Mouse (Mus musculus): ENCODE measurements around the gene Ufsp1. TPM values are rescaled to one million over a fixed set of nuclear protein-coding genes. Genes with fewer than 3 reads are reported as not detected.
A peak's percentile ranks its signal among the peaks of the same experiment; 100 is the strongest.

The Ufsp1 gene
- polyA plus RNA-seq, 1 experiment from 2014 or later = 11.4 TPM

DNA sequence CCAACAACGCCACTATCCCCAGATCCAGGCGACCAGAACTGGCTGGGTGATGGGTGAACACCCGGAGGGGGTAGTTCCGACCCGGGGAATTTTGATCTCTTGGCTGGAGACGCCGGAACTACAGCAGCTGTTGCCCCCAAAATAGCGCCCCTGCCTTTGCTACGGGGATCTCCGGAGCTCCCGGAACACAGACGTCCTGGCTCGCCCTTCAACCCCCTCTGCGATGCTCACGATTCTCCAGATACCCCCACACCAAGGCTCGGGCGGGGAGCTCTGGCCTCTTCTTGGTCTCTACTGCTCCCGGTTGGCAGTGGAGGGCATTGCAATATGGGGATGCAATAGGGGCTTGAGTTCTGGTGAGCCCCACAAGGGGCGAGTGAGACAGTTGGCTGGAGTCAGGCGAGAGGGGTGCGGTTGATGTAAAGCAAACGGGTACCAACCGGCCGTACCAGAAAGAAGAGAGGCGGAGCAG is 5.4 kb upstream of the Ufsp1 start:
- Histone ChIP-seq H3K9me3 (replicated peaks; ENCODE audit: low read length) (no peaks in the 10 kb centered on the region), H3K27ac (no peak overlapping the region), H3K27me3 (ENCODE audit: insufficient read depth, low read length) (peaks cover 25% of the 10 kb centered on the region; the same call in 1 of the 2 replicates), H3K4me3 (replicated peaks; ENCODE audit: low read depth, low read length) (peak overlapping the region; percentile 18; the same call in 1 of the 2 replicates), H3K4me1 (replicated peaks; ENCODE audit: insufficient read depth, low read length) (peaks cover 23% of the 10 kb centered on the region), H3K36me3 (ENCODE audit: insufficient read depth, low read length) (no peaks in the 10 kb centered on the region), H3K4me2 (ENCODE audit: low read length) (peak overlapping the region; percentile 84), H3K9ac (ENCODE audit: low read depth, low read length) (peak overlapping the region; percentile 28; the same call in 1 of the 2 replicates)
- 3% methylated on average over 25 of the region's 25 CpGs for WGBS
- TF ChIP-seq CTCF (IDR thresholded peaks at IDR 0.05; ENCODE audit: low read depth) = peak; percentile 62
- DNase-seq (ENCODE audit: low spot score) = peak; percentile 62
- ATAC-seq (replicated peaks; ENCODE audit: low FRiP score, low read depth) = no peak

DNA sequence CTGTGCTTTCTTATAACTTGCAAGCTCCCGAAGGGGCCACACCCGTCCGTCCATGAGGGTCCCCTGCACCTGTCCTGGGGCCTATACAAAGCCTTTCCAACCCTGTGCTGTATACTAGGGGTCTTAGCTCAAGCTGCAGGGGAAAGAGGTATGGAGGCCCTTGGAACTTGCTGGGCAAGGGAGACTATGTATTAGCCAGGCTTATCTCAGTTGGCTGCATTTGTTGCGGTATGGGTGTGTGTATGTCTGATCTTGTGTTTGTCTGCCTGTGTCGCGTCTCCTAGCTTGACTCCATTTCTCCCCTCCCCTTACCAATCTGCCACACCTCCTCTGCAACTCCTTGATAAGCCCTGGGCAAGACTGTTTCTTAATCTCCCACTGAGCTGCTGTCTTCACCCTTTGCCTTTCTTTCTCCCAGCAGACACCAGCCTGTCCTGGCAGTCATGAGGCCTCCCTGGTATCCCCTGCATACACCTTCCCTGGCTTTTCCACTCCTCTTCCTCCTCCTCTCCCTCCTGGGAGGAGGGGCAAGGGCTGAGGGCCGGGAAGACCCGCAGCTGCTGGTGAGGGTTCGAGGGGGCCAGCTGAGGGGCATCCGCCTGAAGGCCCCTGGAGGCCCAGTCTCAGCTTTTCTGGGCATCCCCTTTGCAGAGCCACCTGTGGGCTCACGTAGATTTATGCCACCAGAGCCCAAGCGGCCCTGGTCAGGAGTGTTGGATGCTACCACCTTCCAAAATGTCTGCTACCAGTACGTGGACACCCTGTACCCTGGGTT is 4.7 kb upstream of the Ufsp1 start:
- Histone ChIP-seq H3K36me3 (ENCODE audit: insufficient read depth, low read length) (no peaks in the 10 kb centered on the region), H3K4me1 (replicated peaks; ENCODE audit: insufficient read depth, low read length) (peaks cover 25% of the 10 kb centered on the region), H3K9ac (ENCODE audit: low read depth, low read length) (no peak overlapping the region), H3K4me2 (ENCODE audit: low read length) (peak overlapping the region; percentile 84), H3K4me3 (replicated peaks; ENCODE audit: low read depth, low read length) (no peak overlapping the region), H3K9me3 (replicated peaks; ENCODE audit: low read length) (no peaks in the 10 kb centered on the region), H3K27me3 (ENCODE audit: insufficient read depth, low read length) (peaks cover 25% of the 10 kb centered on the region; the same call in 1 of the 2 replicates), H3K27ac (no peak overlapping the region)
- TF ChIP-seq CTCF (IDR thresholded peaks at IDR 0.05; ENCODE audit: low read depth) = no peak
- 68% methylated on average over 13 of the region's 13 CpGs for WGBS
- ATAC-seq (replicated peaks; ENCODE audit: low FRiP score, low read depth) (no peak), DNase-seq (ENCODE audit: low spot score) (no peak)

DNA sequence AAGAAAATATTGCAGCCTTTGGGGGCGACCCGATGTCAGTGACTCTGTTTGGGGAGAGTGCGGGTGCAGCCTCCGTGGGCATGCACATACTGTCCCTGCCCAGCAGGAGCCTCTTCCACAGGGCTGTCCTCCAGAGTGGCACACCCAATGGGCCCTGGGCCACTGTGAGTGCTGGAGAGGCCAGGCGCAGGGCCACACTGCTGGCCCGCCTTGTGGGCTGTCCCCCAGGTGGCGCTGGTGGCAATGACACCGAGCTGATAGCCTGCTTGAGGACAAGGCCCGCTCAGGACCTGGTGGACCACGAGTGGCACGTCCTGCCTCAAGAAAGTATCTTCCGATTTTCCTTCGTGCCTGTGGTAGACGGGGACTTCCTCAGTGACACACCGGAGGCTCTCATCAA is 3.8 kb upstream of the Ufsp1 start:
- Histone ChIP-seq H3K27ac (no peak overlapping the region), H3K4me2 (ENCODE audit: low read length) (no peak overlapping the region), H3K9me3 (replicated peaks; ENCODE audit: low read length) (no peaks in the 10 kb centered on the region), H3K27me3 (ENCODE audit: insufficient read depth, low read length) (peaks cover 25% of the 10 kb centered on the region; the same call in 1 of the 2 replicates), H3K36me3 (ENCODE audit: insufficient read depth, low read length) (peaks cover 6% of the 10 kb centered on the region; the same call in 1 of the 2 replicates), H3K9ac (ENCODE audit: low read depth, low read length) (no peak overlapping the region), H3K4me1 (replicated peaks; ENCODE audit: insufficient read depth, low read length) (peaks cover 29% of the 10 kb centered on the region), H3K4me3 (replicated peaks; ENCODE audit: low read depth, low read length) (no peak overlapping the region)
- peak; percentile 76 for TF ChIP-seq CTCF (IDR thresholded peaks at IDR 0.05; ENCODE audit: low read depth)
- ATAC-seq (replicated peaks; ENCODE audit: low FRiP score, low read depth) (no peak), DNase-seq (ENCODE audit: low spot score) (no peak)
- WGBS = 23% methylated on average over 15 of the region's 15 CpGs

DNA sequence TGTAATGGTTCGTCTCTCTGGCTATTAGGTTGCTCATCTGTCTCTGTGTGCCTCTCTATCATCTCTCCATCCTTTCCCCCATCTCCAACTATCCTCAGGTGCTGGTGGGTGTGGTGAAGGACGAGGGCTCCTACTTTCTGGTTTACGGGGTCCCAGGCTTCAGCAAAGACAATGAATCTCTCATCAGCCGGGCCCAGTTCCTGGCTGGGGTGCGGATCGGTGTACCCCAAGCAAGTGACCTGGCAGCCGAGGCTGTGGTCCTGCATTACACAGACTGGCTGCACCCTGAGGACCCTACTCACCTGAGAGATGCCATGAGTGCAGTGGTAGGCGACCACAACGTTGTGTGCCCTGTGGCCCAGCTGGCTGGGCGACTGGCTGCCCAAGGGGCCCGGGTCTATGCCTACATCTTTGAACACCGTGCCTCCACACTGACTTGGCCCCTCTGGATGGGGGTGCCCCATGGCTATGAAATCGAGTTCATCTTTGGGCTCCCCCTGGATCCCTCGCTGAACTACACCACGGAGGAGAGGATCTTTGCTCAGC is 3.0 kb upstream of the Ufsp1 start:
- WGBS = 79% methylated on average over 15 of the region's 15 CpGs
- Histone ChIP-seq H3K4me2 (ENCODE audit: low read length) (no peak overlapping the region), H3K4me1 (replicated peaks; ENCODE audit: insufficient read depth, low read length) (peaks cover 29% of the 10 kb centered on the region), H3K27me3 (ENCODE audit: insufficient read depth, low read length) (peaks cover 25% of the 10 kb centered on the region; the same call in 1 of the 2 replicates), H3K36me3 (ENCODE audit: insufficient read depth, low read length) (peaks cover 14% of the 10 kb centered on the region), H3K9ac (ENCODE audit: low read depth, low read length) (no peak overlapping the region), H3K9me3 (replicated peaks; ENCODE audit: low read length) (no peaks in the 10 kb centered on the region), H3K27ac (no peak overlapping the region), H3K4me3 (replicated peaks; ENCODE audit: low read depth, low read length) (no peak overlapping the region)
- no peak for TF ChIP-seq CTCF (IDR thresholded peaks at IDR 0.05; ENCODE audit: low read depth)
- DNase-seq (ENCODE audit: low spot score) (no peak), ATAC-seq (replicated peaks; ENCODE audit: low FRiP score, low read depth) (no peak)

DNA sequence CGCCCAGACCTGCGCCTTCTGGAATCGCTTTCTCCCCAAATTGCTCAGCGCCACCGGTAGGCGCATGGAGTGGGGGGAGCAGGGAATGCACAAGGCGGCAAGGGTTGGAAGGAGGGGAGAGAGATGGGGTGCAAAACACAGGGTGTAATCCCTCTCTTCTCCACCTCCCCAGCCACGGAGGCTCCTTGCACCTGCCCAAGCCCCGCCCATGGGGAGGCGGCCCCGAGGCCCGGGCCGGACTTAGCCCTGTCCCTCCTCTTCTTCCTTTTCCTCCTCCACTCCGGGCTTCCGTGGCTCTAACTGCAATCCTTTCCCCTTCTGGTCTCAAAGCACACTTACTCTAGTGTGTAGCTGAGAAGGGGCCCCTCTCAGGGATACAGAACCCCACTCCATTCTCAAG is 1.1 kb upstream of the Ufsp1 start:
- Histone ChIP-seq H3K27ac (peak overlapping the region; percentile 96), H3K9me3 (replicated peaks; ENCODE audit: low read length) (no peaks in the 10 kb centered on the region), H3K9ac (ENCODE audit: low read depth, low read length) (peak overlapping the region; percentile 70), H3K4me1 (replicated peaks; ENCODE audit: insufficient read depth, low read length) (peaks cover 15% of the 10 kb centered on the region), H3K27me3 (ENCODE audit: insufficient read depth, low read length) (0 out of 2 replicates have a peak, but pooled peaks cover 14% of the 10 kb centered on the region), H3K4me3 (replicated peaks; ENCODE audit: low read depth, low read length) (peak overlapping the region; percentile 48), H3K4me2 (ENCODE audit: low read length) (peak overlapping the region; percentile 93), H3K36me3 (ENCODE audit: insufficient read depth, low read length) (peaks cover 32% of the 10 kb centered on the region)
- peak; percentile 47 for ATAC-seq (replicated peaks; ENCODE audit: low FRiP score, low read depth)
- 0% methylated on average over 15 of the region's 15 CpGs for WGBS
- DNase-seq (ENCODE audit: low spot score) = peak; percentile 78
- TF ChIP-seq CTCF (IDR thresholded peaks at IDR 0.05; ENCODE audit: low read depth) = 0 out of 2 replicates have a peak, but pooled peaks have one; percentile 11

DNA sequence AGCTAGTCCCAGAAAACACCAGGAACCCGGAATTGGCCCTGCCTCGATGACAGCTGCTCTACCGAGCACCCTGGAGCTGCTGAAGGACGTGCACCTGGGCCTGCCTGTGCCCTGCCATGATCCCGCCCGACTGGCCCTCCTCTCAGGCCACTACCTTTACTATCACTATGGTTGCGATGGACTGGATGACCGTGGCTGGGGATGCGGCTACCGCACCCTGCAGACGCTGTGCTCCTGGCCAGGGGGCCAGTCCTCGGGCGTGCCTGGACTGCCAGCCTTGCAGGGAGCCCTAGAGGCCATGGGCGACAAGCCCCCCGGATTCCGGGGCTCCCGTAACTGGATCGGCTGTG is 290 bp downstream of the Ufsp1 start:
- Histone ChIP-seq H3K9ac (ENCODE audit: low read depth, low read length) (peak overlapping the region; percentile 76), H3K27me3 (ENCODE audit: insufficient read depth, low read length) (0 out of 2 replicates have a peak, but pooled peaks cover 6% of the 10 kb centered on the region), H3K4me2 (ENCODE audit: low read length) (peak overlapping the region; percentile 93), H3K36me3 (ENCODE audit: insufficient read depth, low read length) (peaks cover 47% of the 10 kb centered on the region), H3K4me3 (replicated peaks; ENCODE audit: low read depth, low read length) (peak overlapping the region; percentile 48), H3K27ac (peak overlapping the region; percentile 96), H3K4me1 (replicated peaks; ENCODE audit: insufficient read depth, low read length) (peaks cover 6% of the 10 kb centered on the region), H3K9me3 (replicated peaks; ENCODE audit: low read length) (no peaks in the 10 kb centered on the region)
- WGBS = 9% methylated on average over 18 of the region's 18 CpGs
- DNase-seq (ENCODE audit: low spot score) (no peak), ATAC-seq (replicated peaks; ENCODE audit: low FRiP score, low read depth) (peak; percentile 45; the same call in 1 of the 2 replicates)
- TF ChIP-seq CTCF (IDR thresholded peaks at IDR 0.05; ENCODE audit: low read depth) = no peak

Data from kidney, postnatal 0 days (tissue).